Mouse (Mus musculus) small intestine, adult 10 weeks (tissue): ENCODE measurements around the gene Cd28. TPM values are rescaled to one million over a fixed set of nuclear protein-coding genes. Genes with fewer than 3 reads are reported as not detected.

Experiments used
- polyA plus RNA-seq: library from polyadenylated mRNA; stranded (reverse); fragments of 350-450 nt; fragmentation: Illumina TruSeq; extraction: RNeasy Lipid Tissue Mini Kit (QIAGEN cat#74804); gene quantifications from one replicate; pipeline ENCODE4 v1.2.3, GENCODE M21; 2014; ENCODE audit warnings: low replicate concordance

Cd28 gene
- polyA plus RNA-seq, result 3.1 TPM

GRCm38 (mm10) chr1:60716567-60716966 is at the start of gene Cd28:
Gene Cd28, plus strand, starts transcription at chr1:60716800.

Other genes with a start within 250 kb of the Cd28 start
- 68.2 TPM for gene Raph1, start 149.7 kb upstream of the Cd28 start, polyA plus RNA-seq
- gene Ctla4, start 170.2 kb downstream of the Cd28 start, polyA plus RNA-seq, result 1.0 TPM